Mouse (Mus musculus) midbrain, embryonic 10.5 days (tissue): ENCODE results near the gene Atp8b3. TPM values are rescaled to one million over a fixed set of nuclear protein-coding genes. Genes with fewer than 3 reads are reported as not detected.

ENCODE experiments used
- DNase-seq: peaks from one replicate; pipeline ENCODE4 v3.0.0-alpha.2; 2017; ENCODE audit warnings: low spot score
- H3K27ac ChIP-seq: fragments of 300-500 bp; sonication (generic); replicated peaks from 2 replicates; pipeline ENCODE4 v1.5.1; 2016; ENCODE audit warnings: mild to moderate bottlenecking
- H3K27me3 ChIP-seq: fragments of 300-500 bp; sonication (generic); 2 replicates; pipeline ENCODE4 v1.6.1; 2016; ENCODE audit warnings: low read depth, mild to moderate bottlenecking; ENCODE audit not compliant: poor library complexity, severe bottlenecking
- H3K36me3 ChIP-seq: fragments of 300-500 bp; sonication (generic); 2 replicates; pipeline ENCODE4 v1.6.1; 2016; ENCODE audit warnings: mild to moderate bottlenecking, moderate library complexity
- H3K4me1 ChIP-seq: fragments of 300-500 bp; sonication (generic); 2 replicates; pipeline ENCODE4 v1.6.1; 2016
- H3K4me3 ChIP-seq: fragments of 300-500 bp; sonication (generic); 2 replicates; pipeline ENCODE4 v1.5.1; 2016; ENCODE audit warnings: mild to moderate bottlenecking, moderate library complexity
- H3K9me3 ChIP-seq: fragments of 300-500 bp; sonication (generic); replicated peaks from 2 replicates; pipeline ENCODE4 v1.6.1; 2016; ENCODE audit warnings: mild to moderate bottlenecking
- WGBS: fragments of 180-500 bp; shearing (Covaris S2); methylation state at CpG from one replicate; pipeline ENCODE4 v1.1.7; 2016; 5-methylcytosine and 5-hydroxymethylcytosine counted together
- polyA plus RNA-seq: library from polyadenylated mRNA; unstranded; fragments of >200 nt; fragmentation: Nextera tagmentation; extraction: Ambion mirVana; gene quantifications from 2 replicates; pipeline ENCODE4 v1.2.1, GENCODE M21; 2016

Atp8b3 gene
- polyA plus RNA-seq, 1 experiment from 2014 or later, result 0.79 TPM

DNA sequence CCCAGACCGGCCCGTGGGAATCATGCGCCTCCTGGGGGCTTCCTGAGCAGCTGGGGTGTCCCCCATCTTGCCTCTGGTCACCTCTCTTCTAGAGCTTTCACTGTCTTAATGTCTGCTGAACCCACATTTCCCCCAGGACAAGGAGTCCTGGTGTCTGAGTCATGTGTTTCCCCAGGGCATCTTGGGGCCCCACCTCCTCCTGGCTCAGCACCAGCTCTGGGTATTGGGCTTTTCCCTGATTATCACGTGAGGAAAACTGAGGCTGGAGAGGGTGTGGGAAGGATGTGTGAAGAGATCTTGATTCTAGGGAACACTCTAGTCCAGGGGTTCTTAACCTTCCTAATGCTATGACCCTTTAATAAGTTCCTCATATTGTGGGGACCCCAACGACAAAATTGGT lies 744 bp downstream of the Atp8b3 start:
- no peak overlapping the region for H3K27ac ChIP-seq
- peaks cover 35% of the 10 kb centered on the region for H3K4me1 ChIP-seq
- H3K27me3 ChIP-seq, result peaks cover 48% of the 10 kb centered on the region
- H3K4me3 ChIP-seq, result no peak overlapping the region
- WGBS, result 59% methylated on average over 5 of the region's 5 CpGs
- peaks cover 27% of the 10 kb centered on the region for H3K36me3 ChIP-seq
- no peak for DNase-seq
- no peaks in the 10 kb centered on the region for H3K9me3 ChIP-seq

DNA sequence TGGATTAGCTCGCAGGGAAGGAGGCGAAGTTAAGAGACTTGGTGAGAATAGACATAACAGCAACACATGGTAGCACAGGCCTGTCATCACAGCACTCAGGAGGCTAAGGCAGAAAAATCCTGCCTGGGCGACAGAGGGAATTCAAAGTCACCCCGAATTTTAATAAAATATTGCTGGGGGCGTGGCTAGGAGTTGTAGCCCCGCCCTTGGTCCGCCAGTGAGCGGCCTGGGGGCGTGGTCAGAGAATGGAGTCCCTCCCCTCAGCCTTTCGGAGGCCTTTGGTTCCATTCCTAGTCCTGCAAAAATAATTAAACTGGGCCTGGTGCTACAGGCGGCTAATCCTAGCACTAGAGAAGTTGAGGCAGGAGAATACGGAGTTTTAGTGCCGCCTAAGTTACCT lies 3.2 kb downstream of the Atp8b3 start:
- DNase-seq, result peak; percentile 25
- 8% methylated on average over 13 of the region's 13 CpGs for WGBS
- H3K9me3 ChIP-seq, result no peaks in the 10 kb centered on the region
- peaks cover 2% of the 10 kb centered on the region; the same call in 1 of the 2 replicates for H3K36me3 ChIP-seq
- H3K4me1 ChIP-seq, result peaks cover 35% of the 10 kb centered on the region
- H3K27ac ChIP-seq, result no peak overlapping the region
- H3K27me3 ChIP-seq, result peaks cover 48% of the 10 kb centered on the region
- peak overlapping the region; percentile 33; the same call in 1 of the 2 replicates for H3K4me3 ChIP-seq

DNA sequence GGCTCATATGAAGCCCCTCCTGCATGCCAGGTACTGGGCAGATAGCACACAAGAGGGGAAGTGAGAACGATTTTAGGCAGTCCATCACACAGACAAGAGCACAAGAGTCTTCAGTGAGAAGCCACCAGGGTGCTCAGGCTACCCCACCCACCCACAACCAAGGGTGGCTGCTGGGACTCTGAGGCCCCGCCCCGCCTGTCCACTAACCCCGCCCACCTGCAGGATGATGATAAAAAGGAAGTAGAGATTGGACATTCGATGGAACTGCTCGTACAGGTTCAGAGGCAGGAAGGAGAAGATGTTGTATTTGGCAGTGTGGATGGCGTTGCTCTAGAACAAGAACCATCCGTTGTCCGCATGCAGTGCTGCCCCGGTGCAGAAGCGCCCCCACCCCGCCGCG lies 3.9 kb downstream of the Atp8b3 start:
- H3K36me3 ChIP-seq, result no peaks in the 10 kb centered on the region
- peaks cover 35% of the 10 kb centered on the region for H3K4me1 ChIP-seq
- peak overlapping the region; percentile 33 for H3K4me3 ChIP-seq
- 14% methylated on average over 14 of the region's 14 CpGs for WGBS
- DNase-seq, result no peak
- H3K27ac ChIP-seq, result no peak overlapping the region
- H3K9me3 ChIP-seq, result no peaks in the 10 kb centered on the region
- peaks cover 48% of the 10 kb centered on the region for H3K27me3 ChIP-seq

DNA sequence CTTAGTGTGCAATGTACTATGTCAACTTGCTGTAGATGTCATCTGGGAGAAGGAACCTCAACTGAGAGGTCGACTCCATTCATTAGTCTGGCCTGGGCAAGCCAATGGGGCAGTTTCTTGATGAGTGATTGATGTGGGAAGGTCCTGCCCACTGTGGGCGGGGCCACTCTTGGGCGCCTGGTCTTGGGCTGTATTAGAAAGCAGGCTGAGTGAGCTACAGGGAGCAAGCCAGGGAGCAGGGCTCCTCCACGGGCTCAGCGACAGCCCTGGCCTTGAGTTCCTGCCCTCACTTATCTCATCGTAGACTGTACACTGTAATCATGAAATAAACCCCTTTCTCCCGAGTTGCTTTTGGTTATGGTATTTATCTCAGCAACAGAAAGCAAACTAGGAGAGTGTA lies 5.2 kb downstream of the Atp8b3 start:
- no peak overlapping the region for H3K27ac ChIP-seq
- peaks cover 48% of the 10 kb centered on the region for H3K27me3 ChIP-seq
- H3K4me1 ChIP-seq, result peaks cover 26% of the 10 kb centered on the region
- no peaks in the 10 kb centered on the region for H3K36me3 ChIP-seq
- WGBS, result 18% methylated on average over 7 of the region's 7 CpGs
- DNase-seq, result no peak
- H3K4me3 ChIP-seq, result no peak overlapping the region
- no peaks in the 10 kb centered on the region for H3K9me3 ChIP-seq

DNA sequence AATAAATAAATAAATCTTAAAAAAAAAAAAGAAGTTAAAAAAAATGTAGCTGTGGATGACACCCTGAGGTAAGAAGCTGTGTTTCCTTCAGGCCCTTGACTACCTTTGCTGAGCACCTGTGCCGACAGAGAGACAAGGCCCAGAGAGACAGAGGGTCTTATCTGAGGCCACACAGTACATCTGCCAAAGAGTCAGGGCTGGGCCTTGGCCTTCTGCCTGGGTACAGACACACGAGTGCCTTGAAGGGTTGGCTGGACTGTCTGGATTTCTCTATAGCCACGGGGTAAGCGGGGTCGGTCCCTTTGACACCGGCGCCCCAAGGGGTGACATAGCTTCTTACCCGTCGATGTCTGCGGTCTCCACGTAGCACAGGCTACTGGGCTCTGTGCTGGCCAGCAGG lies 6.1 kb downstream of the Atp8b3 start:
- Histone ChIP-seq H3K4me3 (no peak overlapping the region), H3K36me3 (no peaks in the 10 kb centered on the region), H3K27ac (no peak overlapping the region), H3K9me3 (no peaks in the 10 kb centered on the region), H3K4me1 (peaks cover 25% of the 10 kb centered on the region), H3K27me3 (peaks cover 47% of the 10 kb centered on the region)
- no peak for DNase-seq
- 86% methylated on average over 11 of the region's 11 CpGs for WGBS

DNA sequence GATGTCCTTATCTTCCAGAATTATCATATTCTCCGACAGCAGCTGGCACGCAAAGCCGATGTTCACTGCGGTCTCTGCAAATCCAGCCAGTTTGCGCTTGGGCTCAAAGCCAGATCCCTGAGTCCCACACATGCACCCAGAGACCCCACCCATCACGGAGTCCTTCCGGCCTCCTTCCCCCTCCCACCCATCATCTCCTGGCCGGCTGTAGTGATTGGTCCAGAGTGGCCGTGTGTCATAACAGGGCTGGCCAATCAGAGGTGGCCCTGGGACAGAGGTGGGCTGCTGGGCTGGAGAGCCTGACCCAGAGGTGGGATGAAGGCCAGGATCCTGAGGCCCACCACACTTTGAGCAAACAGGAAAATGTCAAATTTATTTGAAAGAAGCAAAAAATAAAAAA lies 12.8 kb downstream of the Atp8b3 start:
- Histone ChIP-seq H3K4me3 (peak overlapping the region; percentile 42), H3K27me3 (0 out of 2 replicates have a peak, but pooled peaks cover 8% of the 10 kb centered on the region), H3K36me3 (no peaks in the 10 kb centered on the region), H3K27ac (no peak overlapping the region; the same call in 1 of the 2 replicates), H3K4me1 (peaks cover 9% of the 10 kb centered on the region), H3K9me3 (no peaks in the 10 kb centered on the region)
- 27% methylated on average over 9 of the region's 9 CpGs for WGBS
- peak; percentile 50 for DNase-seq

DNA sequence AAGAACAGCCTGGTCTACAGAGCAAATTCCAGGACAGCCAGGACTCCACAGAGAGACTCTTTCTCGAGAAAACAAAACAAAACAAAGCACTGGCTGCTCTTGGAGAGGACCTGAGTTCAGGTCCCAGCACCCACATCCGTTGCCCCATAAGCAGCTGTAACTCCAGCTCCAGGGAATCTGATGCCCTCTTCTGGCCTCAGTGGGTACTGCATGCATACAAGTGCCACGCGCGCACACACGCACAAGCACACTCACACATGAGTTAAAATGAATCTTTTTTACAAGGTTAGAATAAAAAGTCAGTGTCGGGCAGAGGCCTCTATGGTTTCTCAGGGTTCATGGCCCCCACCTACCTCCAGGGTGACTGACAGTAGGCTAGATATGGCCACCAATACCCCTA lies 15.6 kb downstream of the Atp8b3 start:
- H3K27me3 ChIP-seq, result 0 out of 2 replicates have a peak, but pooled peaks cover 6% of the 10 kb centered on the region
- H3K36me3 ChIP-seq, result no peaks in the 10 kb centered on the region
- H3K4me3 ChIP-seq, result no peak overlapping the region
- H3K27ac ChIP-seq, result no peak overlapping the region
- no peaks in the 10 kb centered on the region for H3K9me3 ChIP-seq
- 92% methylated on average over 7 of the region's 7 CpGs for WGBS
- H3K4me1 ChIP-seq, result peaks cover 9% of the 10 kb centered on the region
- no peak for DNase-seq

DNA sequence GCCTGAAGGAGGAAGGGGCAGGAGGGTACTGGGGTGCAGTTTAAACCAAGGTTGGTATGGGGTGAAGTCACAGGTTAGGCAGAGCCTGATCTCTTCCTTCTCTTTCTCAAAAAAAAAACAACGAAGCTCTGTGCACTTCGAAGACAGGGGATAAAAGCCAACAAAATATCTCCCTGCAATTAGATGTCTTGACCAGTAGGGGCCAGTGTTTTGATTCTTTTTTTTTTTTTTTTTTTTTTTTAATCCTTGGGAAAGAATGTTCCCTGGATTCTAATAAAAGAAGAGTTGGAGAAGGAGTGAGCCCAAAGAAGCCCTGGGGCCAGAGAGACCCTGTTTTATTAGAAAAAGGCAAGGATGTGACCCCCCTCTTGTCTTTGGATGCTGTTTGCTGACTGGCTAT lies 19.6 kb downstream of the Atp8b3 start:
- H3K4me3 ChIP-seq, result no peak overlapping the region
- H3K36me3 ChIP-seq, result no peaks in the 10 kb centered on the region
- no peak for DNase-seq
- 78% methylated on average over 2 of the region's 2 CpGs for WGBS
- H3K27me3 ChIP-seq, result peaks cover 13% of the 10 kb centered on the region
- H3K27ac ChIP-seq, result no peak overlapping the region
- H3K9me3 ChIP-seq, result no peaks in the 10 kb centered on the region
- peaks cover 9% of the 10 kb centered on the region for H3K4me1 ChIP-seq

DNA sequence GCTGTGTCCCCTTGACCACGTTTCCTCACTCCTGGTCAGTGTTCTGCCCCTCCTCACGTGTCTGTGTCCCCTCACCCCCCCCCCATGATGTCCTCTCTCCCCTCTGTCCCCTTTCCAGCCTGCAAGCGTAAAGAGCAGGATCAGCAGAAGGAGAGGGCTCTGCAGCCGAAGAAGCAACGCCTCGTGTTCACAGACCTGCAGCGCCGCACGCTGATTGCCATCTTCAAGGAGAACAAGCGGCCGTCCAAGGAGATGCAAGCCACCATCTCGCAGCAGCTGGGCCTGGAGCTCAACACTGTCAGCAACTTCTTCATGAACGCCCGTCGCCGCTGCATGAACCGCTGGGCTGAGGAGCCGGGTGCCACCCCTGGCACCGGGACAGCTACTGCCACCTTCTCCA lies 25.2 kb downstream of the Atp8b3 start:
- H3K4me1 ChIP-seq, result peaks cover 35% of the 10 kb centered on the region
- H3K9me3 ChIP-seq, result no peaks in the 10 kb centered on the region
- H3K4me3 ChIP-seq, result peak overlapping the region; percentile 42
- peaks cover 63% of the 10 kb centered on the region for H3K27me3 ChIP-seq
- peak overlapping the region; percentile 73 for H3K27ac ChIP-seq
- no peaks in the 10 kb centered on the region for H3K36me3 ChIP-seq
- DNase-seq, result peak; percentile 47
- 6% methylated on average over 19 of the region's 19 CpGs for WGBS

DNA sequence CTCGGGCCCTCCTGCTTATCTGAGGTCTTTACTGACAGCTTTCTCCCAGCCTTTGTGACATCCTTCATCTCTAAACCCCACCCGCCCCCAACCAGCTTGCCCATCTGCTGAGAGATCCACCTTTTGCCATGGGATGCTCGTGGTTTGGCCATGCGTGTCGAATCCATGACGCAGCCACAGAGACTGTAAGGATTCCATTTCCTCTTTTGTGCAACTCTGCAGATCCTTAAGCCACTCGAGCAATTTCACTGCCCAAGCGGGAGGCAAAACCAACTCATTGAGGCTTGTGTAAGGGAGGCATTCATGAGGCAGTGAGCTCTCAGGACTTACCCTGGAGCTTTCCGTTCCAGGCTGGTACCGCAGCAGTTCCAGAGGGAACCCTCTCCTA lies 28.7 kb downstream of the Atp8b3 start:
- H3K9me3 ChIP-seq, result no peaks in the 10 kb centered on the region
- H3K4me3 ChIP-seq, result no peak overlapping the region; the same call in 1 of the 2 replicates
- peaks cover 41% of the 10 kb centered on the region for H3K4me1 ChIP-seq
- no peak overlapping the region for H3K27ac ChIP-seq
- H3K27me3 ChIP-seq, result peaks cover 93% of the 10 kb centered on the region
- no peaks in the 10 kb centered on the region for H3K36me3 ChIP-seq
- 53% methylated on average over 10 of the region's 10 CpGs for WGBS
- no peak for DNase-seq

DNA sequence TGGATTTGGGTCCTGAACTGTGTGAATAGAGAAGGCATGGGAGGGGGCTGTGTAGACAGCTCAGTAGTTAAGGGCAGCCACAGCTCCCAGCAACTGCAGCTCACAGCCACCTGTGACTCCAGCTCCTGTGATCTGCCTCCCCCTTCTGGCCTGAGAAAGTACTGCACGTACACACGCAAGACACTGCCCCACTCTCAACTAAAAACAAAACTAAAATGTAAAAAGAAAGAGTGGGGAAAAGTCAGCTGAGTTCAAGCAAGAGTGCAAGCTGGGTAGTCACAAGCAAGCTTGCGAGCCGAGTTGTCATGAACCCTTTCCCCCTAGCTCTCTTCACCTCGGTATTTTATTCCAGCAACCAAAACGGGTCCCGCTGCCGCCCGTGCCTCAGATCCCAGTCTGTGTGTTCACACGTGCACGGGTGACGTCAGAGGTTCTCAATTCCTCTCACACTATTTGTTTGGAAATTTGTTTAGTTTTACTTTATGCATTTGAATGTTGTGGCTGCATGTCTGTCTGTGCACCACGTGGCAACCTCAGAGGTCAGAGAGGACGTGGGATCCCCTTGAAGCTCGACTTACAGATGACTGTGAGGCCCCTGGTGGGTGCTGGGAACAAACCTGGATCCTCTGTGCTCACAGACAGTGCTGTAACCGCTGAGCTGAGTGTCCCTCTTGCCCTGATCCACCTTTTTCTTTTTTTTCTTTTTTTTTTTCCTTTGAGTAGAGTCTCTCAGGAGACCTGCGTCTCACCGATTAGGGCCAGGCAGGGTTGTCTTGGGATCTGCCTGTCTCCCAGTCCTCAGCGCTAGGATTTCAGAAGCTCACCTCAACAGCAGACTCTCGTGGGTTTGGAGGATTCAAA lies 29.3 kb downstream of the Atp8b3 start:
- H3K27me3 ChIP-seq, result peaks cover 93% of the 10 kb centered on the region
- H3K9me3 ChIP-seq, result no peaks in the 10 kb centered on the region
- H3K27ac ChIP-seq, result no peak overlapping the region
- WGBS, result 13% methylated on average over 20 of the region's 20 CpGs
- no peaks in the 10 kb centered on the region for H3K36me3 ChIP-seq
- DNase-seq, result peak; percentile 78
- peak overlapping the region; percentile 50 for H3K4me3 ChIP-seq
- H3K4me1 ChIP-seq, result peaks cover 41% of the 10 kb centered on the region

DNA sequence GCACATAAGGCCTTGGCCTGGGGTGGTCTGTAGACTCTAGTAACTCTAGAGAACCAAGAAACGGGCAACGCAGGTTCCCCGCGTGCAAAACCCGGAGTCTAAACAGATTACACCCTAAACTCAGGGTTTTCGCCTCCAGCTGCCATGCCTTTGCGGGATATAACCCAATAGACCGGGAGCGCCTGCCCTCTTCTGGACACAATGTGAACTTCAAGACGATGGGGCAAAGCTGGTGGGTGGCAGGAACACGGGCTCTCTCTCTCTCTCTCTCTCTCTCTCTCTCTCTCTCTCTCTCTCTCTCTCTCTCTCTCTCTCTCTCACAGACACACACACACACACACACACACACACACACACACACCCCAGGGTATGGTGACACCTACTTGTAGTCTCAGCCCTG lies 32.7 kb downstream of the Atp8b3 start:
- DNase-seq, result peak; percentile 79
- 3% methylated on average over 11 of the region's 11 CpGs for WGBS
- Histone ChIP-seq H3K4me3 (no peak overlapping the region), H3K27ac (no peak overlapping the region), H3K36me3 (no peaks in the 10 kb centered on the region), H3K4me1 (peaks cover 42% of the 10 kb centered on the region), H3K27me3 (peaks cover 96% of the 10 kb centered on the region), H3K9me3 (no peaks in the 10 kb centered on the region)

DNA sequence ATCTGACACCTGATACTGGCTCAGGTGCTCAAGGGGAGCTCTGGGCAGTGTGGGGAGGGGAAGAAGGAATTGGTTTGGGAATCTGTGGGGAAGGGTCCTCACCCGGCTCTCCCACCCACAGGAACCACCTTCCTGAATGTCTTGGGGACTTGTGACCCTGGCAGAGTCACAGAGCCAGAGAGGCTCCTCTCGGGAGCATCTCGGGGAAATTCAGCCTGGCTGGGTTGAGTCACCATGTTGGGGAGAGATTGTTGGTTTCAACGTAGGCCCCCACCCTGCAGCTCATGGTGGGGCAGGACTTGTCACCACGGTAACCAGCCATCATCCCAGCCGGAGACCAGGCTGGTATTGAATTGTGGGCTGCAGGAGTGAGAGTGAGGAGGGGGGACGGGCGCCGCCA lies 34.2 kb downstream of the Atp8b3 start:
- Histone ChIP-seq H3K4me1 (peaks cover 37% of the 10 kb centered on the region), H3K36me3 (no peaks in the 10 kb centered on the region), H3K4me3 (0 out of 2 replicates have a peak overlapping the region, but pooled peaks have one; percentile 11), H3K27ac (no peak overlapping the region), H3K27me3 (peaks cover 97% of the 10 kb centered on the region), H3K9me3 (no peaks in the 10 kb centered on the region)
- DNase-seq, result no peak
- WGBS, result 2% methylated on average over 9 of the region's 9 CpGs
